Mouse (Mus musculus): ENCODE results near the gene Zdhhc24.
A peak's percentile ranks its signal among the peaks of the same experiment; 100 is the strongest.
"Not testable (repeated sequence)": the region's sequence is repeated elsewhere in the genome, so short reads cannot be mapped to it uniquely, and the experiment has no call there.

Zdhhc24 gene

GRCm38 (mm10) chr19:4878405-4879323 is at the start of gene Zdhhc24:
Gene Zdhhc24, plus strand, starts transcription at chr19:4878668.
- peak; percentile 88 to 90 for DNase-seq (ENCODE audit: low read depth in 1 of 2, low spot score in 2 of 2)

DNA sequence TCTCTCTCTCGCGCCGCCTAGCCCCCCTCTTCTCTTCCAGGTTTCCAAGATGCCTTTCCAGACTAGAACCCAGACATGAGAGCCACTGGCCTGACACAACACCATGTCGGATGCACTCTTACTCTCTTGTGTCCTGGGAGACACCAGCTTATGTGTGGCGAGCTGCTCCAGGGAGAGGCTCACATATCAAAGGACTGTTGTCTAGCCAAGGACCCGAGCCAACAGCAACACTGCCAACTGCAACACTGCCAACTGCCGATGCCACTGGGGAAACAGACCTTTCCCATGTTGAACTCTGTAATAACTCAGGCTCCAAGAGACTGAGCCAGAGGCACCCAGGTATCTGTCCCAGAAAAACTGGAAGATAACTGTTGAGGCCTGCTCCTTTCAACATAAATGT is 49.3 kb upstream of the Zdhhc24 start:
- DNase-seq (ENCODE audit: low read depth in 1 of 2, low spot score in 2 of 2), result no peak

DNA sequence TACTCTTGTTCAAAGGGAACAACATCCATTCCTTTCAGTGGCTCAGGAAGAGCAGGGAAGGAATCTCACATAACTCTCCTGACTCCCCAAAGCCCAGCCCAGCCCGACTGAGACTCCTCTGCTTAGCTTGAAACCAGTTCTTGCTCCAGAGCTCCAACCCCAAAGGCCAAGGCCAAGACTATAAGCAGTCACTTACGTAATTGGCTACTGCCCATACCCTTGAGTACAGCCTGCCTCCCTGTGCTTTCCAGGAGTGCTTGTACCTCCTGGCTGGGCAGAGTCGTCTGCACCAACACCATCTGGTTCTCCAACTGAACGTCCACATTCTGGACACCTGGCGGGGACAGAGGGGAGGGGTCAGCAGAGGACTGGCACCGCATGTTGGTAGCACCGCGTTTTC is 44.5 kb upstream of the Zdhhc24 start:
- no peak for DNase-seq (ENCODE audit: low read depth in 1 of 2, low spot score in 2 of 2)

DNA sequence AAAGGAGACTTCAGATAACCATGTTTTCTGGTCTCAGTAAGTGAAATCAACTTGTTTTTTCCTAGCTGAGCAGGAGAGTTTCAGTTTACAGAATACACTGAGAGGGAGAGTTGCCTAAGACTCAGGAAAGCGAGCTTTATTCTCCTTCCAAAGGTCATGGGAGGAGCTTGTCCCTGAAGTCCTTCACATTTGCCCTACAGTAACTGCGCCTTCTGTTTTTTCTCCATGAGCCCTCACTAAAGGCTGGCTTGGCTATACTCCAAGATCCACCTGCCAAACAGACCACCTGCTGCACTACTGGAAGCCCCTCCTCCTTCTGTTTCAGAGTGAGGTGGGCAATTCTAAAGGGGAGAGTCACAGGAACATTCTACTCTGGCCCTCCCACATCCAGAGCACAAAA is 42.4 kb upstream of the Zdhhc24 start:
- no peak for DNase-seq (ENCODE audit: low read depth in 1 of 2, low spot score in 2 of 2)

DNA sequence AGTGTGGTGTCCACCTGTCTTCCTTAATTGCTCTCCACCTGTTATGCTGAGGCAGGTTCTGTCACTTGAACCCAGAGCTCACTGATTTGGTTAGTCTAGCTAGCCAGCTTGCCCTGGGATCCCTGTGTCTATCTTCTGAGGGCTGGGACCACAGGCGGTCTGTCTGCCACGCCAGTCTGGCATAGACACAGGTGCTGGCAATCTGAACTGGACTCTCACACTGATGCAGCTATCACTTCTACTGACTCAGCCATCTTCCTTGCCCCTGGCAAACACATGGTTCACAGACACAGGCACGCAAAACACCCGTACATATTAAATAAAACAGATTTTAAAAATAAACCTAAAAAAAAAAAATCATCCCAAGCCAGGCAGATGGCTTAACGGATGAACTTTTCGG is 41.4 kb upstream of the Zdhhc24 start:
- no peak for DNase-seq (ENCODE audit: low read depth in 1 of 2, low spot score in 2 of 2)

- DNase-seq (ENCODE audit: low read depth in 1 of 2, low spot score in 2 of 2), result no peak
These were observed 39.8 kb upstream of the Zdhhc24 start for GRCm38 (mm10) chr19:4838526-4839140.

DNA sequence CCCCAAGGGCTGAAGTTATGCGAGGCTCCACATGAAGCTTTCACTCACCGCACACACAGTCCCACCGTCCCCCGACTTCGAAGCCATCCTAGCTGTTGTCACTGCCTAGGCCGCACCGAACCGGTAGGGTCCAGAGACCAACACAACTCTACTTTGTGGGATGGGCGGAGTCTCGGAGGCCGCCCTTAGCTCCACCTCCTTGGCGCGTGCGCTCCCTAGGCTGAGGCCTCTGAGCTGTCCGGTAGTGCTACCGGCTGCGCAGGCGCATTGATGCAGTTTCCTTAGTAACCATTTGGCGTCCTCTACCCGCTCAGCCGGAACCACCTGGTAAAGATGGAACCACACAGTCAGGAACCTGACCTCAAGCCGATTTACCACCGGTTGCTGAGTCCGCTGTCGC is 39.3 kb upstream of the Zdhhc24 start, which contains the start of the genes Ccs and Ccdc87:
Ccs (minus strand) TSS at position 184 of the 400 bp plus-strand sequence.
Ccdc87 (plus strand) TSS at position 218 of the 400 bp plus-strand sequence.
- peak; percentile 88 to 92 for DNase-seq (ENCODE audit: low read depth in 1 of 2, low spot score in 2 of 2)

GRCm38 (mm10) chr19:4840848-4841247 is 37.6 kb upstream of the Zdhhc24 start:
- DNase-seq (ENCODE audit: low read depth in 1 of 2, low spot score in 2 of 2), result no peak

DNA sequence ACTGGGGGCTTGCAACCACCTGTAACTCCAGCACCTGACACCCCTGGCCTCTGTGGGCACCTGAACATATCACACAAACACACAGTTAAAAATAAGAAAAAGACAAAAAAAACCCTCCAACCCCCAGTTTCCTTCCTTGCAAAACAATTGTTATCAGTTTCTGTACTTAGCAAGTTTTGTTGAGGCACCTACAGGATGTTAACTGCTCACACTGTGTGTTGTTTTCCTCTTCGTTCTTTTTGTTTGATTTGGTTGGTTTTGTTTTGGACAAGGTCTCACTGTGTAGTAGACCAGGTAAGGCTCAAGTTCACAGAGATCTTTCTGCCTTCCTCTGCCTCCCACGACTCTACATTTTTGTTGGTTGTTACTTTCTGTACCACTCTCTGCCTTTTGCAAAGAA is 35.9 kb upstream of the Zdhhc24 start:
- DNase-seq (ENCODE audit: low read depth in 1 of 2, low spot score in 2 of 2), result no peak

- no peak for DNase-seq (ENCODE audit: low read depth in 1 of 2, low spot score in 2 of 2)
These were observed 32.6 kb upstream of the Zdhhc24 start for GRCm38 (mm10) chr19:4845846-4846245.

- DNase-seq (ENCODE audit: low read depth in 1 of 2, low spot score in 2 of 2), result no peak
These were observed 31.0 kb upstream of the Zdhhc24 start for GRCm38 (mm10) chr19:4847490-4847889.

GRCm38 (mm10) chr19:4849800-4850199 is 28.7 kb upstream of the Zdhhc24 start:
- no peak for DNase-seq (ENCODE audit: low read depth in 1 of 2, low spot score in 2 of 2)

GRCm38 (mm10) chr19:4850281-4850680 is 28.2 kb upstream of the Zdhhc24 start:
- no peak for DNase-seq (ENCODE audit: low read depth in 1 of 2, low spot score in 2 of 2)

DNA sequence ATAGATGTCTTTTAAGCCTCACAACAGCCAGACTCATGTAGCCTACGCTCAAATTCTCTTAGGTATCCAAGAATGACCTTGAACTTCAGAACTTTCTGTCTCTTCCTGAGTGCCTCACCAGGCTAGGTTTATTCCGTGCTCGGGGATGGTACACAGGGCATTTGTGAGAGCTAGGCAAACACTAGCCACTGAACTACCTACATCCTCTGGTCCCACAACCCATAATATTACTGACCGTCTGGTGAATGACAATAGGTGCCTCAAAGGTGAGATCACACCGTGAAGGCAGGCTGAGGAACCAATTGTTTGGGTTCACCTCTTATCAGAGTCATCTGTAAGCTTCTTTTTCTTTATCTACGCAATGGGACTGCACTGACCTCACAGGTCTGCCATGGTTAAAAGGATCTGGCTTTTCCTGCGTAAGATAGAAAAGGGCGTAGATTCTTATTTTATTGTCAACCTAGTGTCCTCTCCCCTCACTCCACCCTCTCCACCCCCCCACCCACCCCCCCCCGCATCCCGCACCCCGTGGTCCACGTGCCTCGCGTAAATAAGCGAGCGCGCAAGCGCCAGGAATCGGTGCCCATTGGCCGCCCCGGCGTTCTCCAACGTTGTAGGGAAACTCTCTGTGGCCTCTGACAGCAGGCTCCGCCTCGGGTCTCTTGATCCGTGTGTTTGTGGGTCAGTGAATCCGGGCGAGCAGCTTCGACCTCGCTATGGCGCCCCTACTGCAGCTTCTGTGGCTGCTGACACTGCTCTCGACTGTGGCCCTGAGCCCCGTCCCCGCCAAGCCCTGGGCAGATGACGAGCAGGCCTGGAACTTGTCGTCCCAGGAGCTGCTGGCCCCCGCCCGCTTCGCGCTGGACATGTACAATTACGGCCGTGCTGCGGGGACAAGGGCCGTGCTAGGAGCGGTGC is 23.7 kb upstream of the Zdhhc24 start, which contains the start of gene Ctsf:
Ctsf (plus strand) TSS at position 579 of the 918 bp plus-strand sequence.
- no peak for DNase-seq (ENCODE audit: low read depth in 1 of 2, low spot score in 2 of 2)

- DNase-seq (ENCODE audit: low read depth in 1 of 2, low spot score in 2 of 2), result no peak
These were observed 23.0 kb upstream of the Zdhhc24 start for GRCm38 (mm10) chr19:4855470-4855820.

DNA sequence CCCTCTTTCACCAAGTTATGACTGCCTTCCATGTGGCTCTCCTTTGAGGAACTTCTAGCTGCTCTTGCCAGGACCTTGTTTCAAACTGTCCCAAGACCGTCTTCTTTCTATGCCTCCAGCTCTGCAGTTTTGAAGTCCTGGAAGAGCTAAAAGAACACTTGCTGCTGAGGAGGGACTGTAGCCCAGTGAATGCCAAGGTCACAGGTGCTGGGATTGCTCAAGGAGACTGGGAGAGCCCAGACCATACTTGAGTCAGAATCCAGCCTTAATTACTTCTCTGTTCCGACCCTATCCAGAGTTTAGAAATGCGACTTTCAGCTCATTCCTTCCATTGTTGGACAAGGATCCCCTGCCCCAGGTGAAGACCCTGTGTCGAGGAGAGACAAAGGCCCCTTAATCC is 22.5 kb upstream of the Zdhhc24 start:
- DNase-seq (ENCODE audit: low read depth in 1 of 2, low spot score in 2 of 2), result no peak

GRCm38 (mm10) chr19:4859081-4859480 is 19.4 kb upstream of the Zdhhc24 start:
- no peak for DNase-seq (ENCODE audit: low read depth in 1 of 2, low spot score in 2 of 2)

GRCm38 (mm10) chr19:4863048-4863447 is 15.4 kb upstream of the Zdhhc24 start:
- no peak for DNase-seq (ENCODE audit: low read depth in 1 of 2, low spot score in 2 of 2)

- no peak for DNase-seq (ENCODE audit: low read depth in 1 of 2, low spot score in 2 of 2)
These were observed 13.3 kb upstream of the Zdhhc24 start for GRCm38 (mm10) chr19:4865147-4865546.

GRCm38 (mm10) chr19:4874613-4875012 is 3.9 kb upstream of the Zdhhc24 start:
- not testable (repeated sequence) for DNase-seq (ENCODE audit: low read depth in 1 of 2, low spot score in 2 of 2)

- no peak for DNase-seq (ENCODE audit: low read depth in 1 of 2, low spot score in 2 of 2)
These were observed 2.2 kb upstream of the Zdhhc24 start for GRCm38 (mm10) chr19:4876241-4876640.
